Mouse (Mus musculus): Measurements from ENCODE around the gene Sox5. TPM values are rescaled to one million over a fixed set of nuclear protein-coding genes. Genes with fewer than 3 reads are reported as not detected.

Sox5 gene
- polyA plus RNA-seq, 1 experiment: 0.85 TPM

GRCm38 (mm10) chr6:143830131-143830530 lies 951.6 kb downstream of the Sox5 start:
- H3K36me3 ChIP-seq (ENCODE audit: control insufficient read depth, insufficient read depth, low read length): no peaks in the 10 kb centered on the region
- H3K27me3 ChIP-seq (ENCODE audit: control insufficient read depth, insufficient read depth, low read length): no peaks in the 10 kb centered on the region
- no peaks in the 10 kb centered on the region for H3K4me1 ChIP-seq (ENCODE audit: control insufficient read depth, insufficient read depth, insufficient read length, low read length)
- no peak for TF ChIP-seq CTCF (IDR thresholded peaks at IDR 0.05; ENCODE audit: extremely low read depth, insufficient read length, insufficient replicate concordance, low read depth, low read length)
- TF ChIP-seq POLR2A (IDR thresholded peaks at IDR 0.05; ENCODE audit: low read depth, low read length): no peak
- WGBS: 57% methylated on average over 2 of the region's 2 CpGs
- no peak overlapping the region for H3K27ac ChIP-seq (ENCODE audit: insufficient read depth, low read depth, low read length)
- H3K4me3 ChIP-seq (ENCODE audit: low read depth, low read length): no peak overlapping the region

- H3K27ac ChIP-seq (ENCODE audit: insufficient read depth, low read depth, low read length): no peak overlapping the region
- WGBS: 69% methylated on average over 5 of the region's 5 CpGs
- no peaks in the 10 kb centered on the region for H3K36me3 ChIP-seq (ENCODE audit: control insufficient read depth, insufficient read depth, low read length)
- TF ChIP-seq POLR2A (IDR thresholded peaks at IDR 0.05; ENCODE audit: low read depth, low read length) (no peak), CTCF (IDR thresholded peaks at IDR 0.05; ENCODE audit: extremely low read depth, insufficient read length, insufficient replicate concordance, low read depth, low read length) (no peak)
- no peaks in the 10 kb centered on the region for H3K4me1 ChIP-seq (ENCODE audit: control insufficient read depth, insufficient read depth, insufficient read length, low read length)
- no peak overlapping the region for H3K4me3 ChIP-seq (ENCODE audit: low read depth, low read length)
- no peaks in the 10 kb centered on the region for H3K27me3 ChIP-seq (ENCODE audit: control insufficient read depth, insufficient read depth, low read length)
These were observed 955.0 kb downstream of the Sox5 start for GRCm38 (mm10) chr6:143826786-143827185.

DNA sequence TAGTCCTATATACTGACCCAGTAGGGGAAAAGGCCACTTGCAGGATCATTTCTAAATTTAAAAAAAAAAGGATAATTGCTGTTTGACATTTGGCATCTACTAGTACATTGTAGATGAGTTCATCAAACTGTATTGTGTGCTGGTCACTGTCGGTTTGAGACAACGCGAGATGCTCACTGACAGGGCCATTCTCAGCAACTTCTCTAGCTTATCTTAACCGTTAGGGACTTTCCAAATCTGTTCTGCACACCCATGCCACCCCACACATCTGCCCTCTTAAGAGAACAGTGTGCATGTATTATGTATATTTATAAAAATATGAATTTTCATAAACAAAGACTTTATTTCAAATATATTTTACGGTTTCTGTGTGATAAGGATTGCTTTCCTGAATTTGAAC lies 955.8 kb downstream of the Sox5 start:
- Histone ChIP-seq H3K4me3 (ENCODE audit: low read depth, low read length) (no peak overlapping the region), H3K36me3 (ENCODE audit: control insufficient read depth, insufficient read depth, low read length) (no peaks in the 10 kb centered on the region), H3K27me3 (ENCODE audit: control insufficient read depth, insufficient read depth, low read length) (no peaks in the 10 kb centered on the region), H3K27ac (ENCODE audit: insufficient read depth, low read depth, low read length) (no peak overlapping the region), H3K4me1 (ENCODE audit: control insufficient read depth, insufficient read depth, insufficient read length, low read length) (no peaks in the 10 kb centered on the region)
- WGBS: 86% methylated on average over 5 of the region's 5 CpGs
- TF ChIP-seq CTCF (IDR thresholded peaks at IDR 0.05; ENCODE audit: extremely low read depth, insufficient read length, insufficient replicate concordance, low read depth, low read length): no peak

- 84% methylated on average over 6 of the region's 6 CpGs for WGBS
These were observed 956.7 kb downstream of the Sox5 start for GRCm38 (mm10) chr6:143825086-143825485.

GRCm38 (mm10) chr6:143788446-143788845 lies 993.3 kb downstream of the Sox5 start:
- no peak for TF ChIP-seq POLR2A (IDR thresholded peaks at IDR 0.05; ENCODE audit: low read depth, low read length)
- no peak for TF ChIP-seq CTCF (IDR thresholded peaks at IDR 0.05; ENCODE audit: extremely low read depth, insufficient read length, insufficient replicate concordance, low read depth, low read length)
- 79% methylated on average over 2 of the region's 2 CpGs for WGBS
- H3K27me3 ChIP-seq (ENCODE audit: control insufficient read depth, insufficient read depth, low read length): no peaks in the 10 kb centered on the region
- H3K4me1 ChIP-seq (ENCODE audit: control insufficient read depth, insufficient read depth, insufficient read length, low read length): no peaks in the 10 kb centered on the region
- H3K4me3 ChIP-seq (ENCODE audit: low read depth, low read length): no peak overlapping the region
- H3K27ac ChIP-seq (ENCODE audit: insufficient read depth, low read depth, low read length): no peak overlapping the region
- H3K36me3 ChIP-seq (ENCODE audit: control insufficient read depth, insufficient read depth, low read length): no peaks in the 10 kb centered on the region

More at GRCm38 (mm10) chr6:143825086-143825485, 956.7 kb downstream of the Sox5 start:
- no peaks in the 10 kb centered on the region for H3K36me3 ChIP-seq (ENCODE audit: control insufficient read depth, insufficient read depth, low read length)
- no peak overlapping the region for H3K27ac ChIP-seq (ENCODE audit: insufficient read depth, low read depth, low read length)
- no peaks in the 10 kb centered on the region for H3K27me3 ChIP-seq (ENCODE audit: control insufficient read depth, insufficient read depth, low read length)
- no peaks in the 10 kb centered on the region for H3K4me1 ChIP-seq (ENCODE audit: control insufficient read depth, insufficient read depth, insufficient read length, low read length)
- TF ChIP-seq CTCF (IDR thresholded peaks at IDR 0.05; ENCODE audit: extremely low read depth, insufficient read length, insufficient replicate concordance, low read depth, low read length) (no peak), POLR2A (IDR thresholded peaks at IDR 0.05; ENCODE audit: low read depth, low read length) (no peak)
- no peak overlapping the region for H3K4me3 ChIP-seq (ENCODE audit: low read depth, low read length)

DNA sequence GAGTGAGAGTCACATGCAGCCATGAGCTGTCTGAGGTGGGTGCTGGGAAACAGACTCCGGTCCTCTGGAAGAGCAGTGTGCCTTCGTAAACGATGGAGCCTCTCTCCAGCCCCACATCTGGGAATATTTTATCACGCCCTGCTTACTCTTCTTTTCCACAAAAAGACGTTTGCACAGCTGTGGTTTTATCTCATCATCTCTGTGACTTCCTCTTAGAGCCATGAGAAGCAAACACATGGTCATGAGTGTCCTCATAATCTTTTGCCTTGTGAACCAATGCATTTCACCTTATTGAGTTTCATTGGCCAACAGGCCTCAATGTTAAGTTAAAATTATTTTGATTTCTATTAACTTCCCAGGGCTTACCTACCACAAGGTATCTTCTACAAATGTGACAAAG lies 994.4 kb downstream of the Sox5 start:
- TF ChIP-seq POLR2A (IDR thresholded peaks at IDR 0.05; ENCODE audit: low read depth, low read length) (no peak), CTCF (IDR thresholded peaks at IDR 0.05; ENCODE audit: extremely low read depth, insufficient read length, insufficient replicate concordance, low read depth, low read length) (no peak)
- 57% methylated on average over 5 of the region's 5 CpGs for WGBS

DNA sequence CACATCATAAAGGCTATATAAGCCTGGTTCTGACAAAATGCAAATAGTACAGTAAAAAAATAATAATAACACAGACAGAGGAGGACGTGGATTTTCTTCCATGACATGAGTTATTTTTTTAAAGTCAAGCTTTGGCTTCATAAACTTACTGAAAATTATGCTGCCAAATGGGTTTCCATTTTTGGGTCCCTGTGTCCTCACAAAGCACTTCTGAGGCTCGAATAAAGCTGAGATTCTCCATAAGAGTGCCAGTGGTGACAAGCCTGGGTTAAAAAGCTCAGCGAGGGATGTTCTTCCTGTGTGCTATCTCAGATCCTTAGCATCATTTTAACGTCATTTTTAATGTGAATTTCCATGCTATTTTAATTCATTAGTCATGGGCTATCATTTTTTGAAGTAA lies 996.1 kb downstream of the Sox5 start:
- H3K27me3 ChIP-seq (ENCODE audit: control insufficient read depth, insufficient read depth, low read length): no peaks in the 10 kb centered on the region
- 68% methylated on average over 4 of the region's 4 CpGs for WGBS
- TF ChIP-seq CTCF (IDR thresholded peaks at IDR 0.05; ENCODE audit: extremely low read depth, insufficient read length, insufficient replicate concordance, low read depth, low read length): no peak
- no peak overlapping the region for H3K27ac ChIP-seq (ENCODE audit: insufficient read depth, low read depth, low read length)
- no peaks in the 10 kb centered on the region for H3K36me3 ChIP-seq (ENCODE audit: control insufficient read depth, insufficient read depth, low read length)
- no peaks in the 10 kb centered on the region for H3K4me1 ChIP-seq (ENCODE audit: control insufficient read depth, insufficient read depth, insufficient read length, low read length)
- H3K4me3 ChIP-seq (ENCODE audit: low read depth, low read length): no peak overlapping the region

More for the DNA sequence above, 994.4 kb downstream of the Sox5 start:
- Histone ChIP-seq H3K4me1 (ENCODE audit: control insufficient read depth, insufficient read depth, insufficient read length, low read length) (no peaks in the 10 kb centered on the region), H3K27ac (ENCODE audit: insufficient read depth, low read depth, low read length) (no peak overlapping the region), H3K36me3 (ENCODE audit: control insufficient read depth, insufficient read depth, low read length) (no peaks in the 10 kb centered on the region), H3K27me3 (ENCODE audit: control insufficient read depth, insufficient read depth, low read length) (no peaks in the 10 kb centered on the region), H3K4me3 (ENCODE audit: low read depth, low read length) (no peak overlapping the region)

Data from small intestine, adult 2 months (tissue).